Mouse (Mus musculus): ENCODE measurements around the gene Rdh16f1. TPM values are rescaled to one million over a fixed set of nuclear protein-coding genes. Genes with fewer than 3 reads are reported as not detected.
"Not testable (repeated sequence)": the region's sequence is repeated elsewhere in the genome, so short reads cannot be mapped to it uniquely, and the experiment has no call there.

Gene Rdh16f1
- polyA plus RNA-seq, 1 experiment from 2014 or later = 0.25 TPM

DNA sequence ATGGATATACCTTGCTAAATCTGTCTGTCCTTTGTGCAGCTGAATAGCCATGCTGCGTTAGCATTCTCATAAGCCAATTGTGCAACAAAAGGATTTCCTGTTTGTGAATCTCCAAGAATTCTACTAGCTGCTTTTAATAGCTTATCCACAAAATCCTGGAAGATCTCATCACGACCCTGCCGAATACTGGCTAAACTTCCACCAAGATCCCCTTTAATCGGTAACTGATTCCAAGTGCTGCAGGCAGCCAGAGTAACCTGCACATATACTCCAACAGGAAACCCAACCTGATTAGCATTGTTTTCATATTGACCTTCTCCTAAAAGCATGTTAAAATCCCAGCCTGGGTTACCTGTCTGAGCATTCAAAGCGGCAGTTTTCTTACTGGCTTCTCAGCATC is 75.7 kb downstream of the Rdh16f1 start:
- Histone ChIP-seq H3K27ac (ENCODE audit: low read length) (no peak overlapping the region), H3K4me2 (ENCODE audit: low read length) (no peak overlapping the region), H3K36me3 (ENCODE audit: control insufficient read depth, insufficient read depth, low read length) (no peaks in the 10 kb centered on the region), H3K4me3 (ENCODE audit: low read depth, low read length) (no peak overlapping the region), H3K27me3 (ENCODE audit: control insufficient read depth, insufficient read depth, low read depth, low read length) (no peaks in the 10 kb centered on the region), H3K9ac (ENCODE audit: low read depth, low read length) (no peak overlapping the region), H3K9me3 (replicated peaks; ENCODE audit: control insufficient read depth, low read length, poor library complexity, severe bottlenecking) (0 out of 2 replicates have a peak, but pooled peaks cover 3% of the 10 kb centered on the region), H3K4me1 (ENCODE audit: control insufficient read depth, insufficient read depth, low read length) (no peaks in the 10 kb centered on the region)
- no peak for ATAC-seq
- 85% methylated on average over 5 of the region's 5 CpGs for WGBS

DNA sequence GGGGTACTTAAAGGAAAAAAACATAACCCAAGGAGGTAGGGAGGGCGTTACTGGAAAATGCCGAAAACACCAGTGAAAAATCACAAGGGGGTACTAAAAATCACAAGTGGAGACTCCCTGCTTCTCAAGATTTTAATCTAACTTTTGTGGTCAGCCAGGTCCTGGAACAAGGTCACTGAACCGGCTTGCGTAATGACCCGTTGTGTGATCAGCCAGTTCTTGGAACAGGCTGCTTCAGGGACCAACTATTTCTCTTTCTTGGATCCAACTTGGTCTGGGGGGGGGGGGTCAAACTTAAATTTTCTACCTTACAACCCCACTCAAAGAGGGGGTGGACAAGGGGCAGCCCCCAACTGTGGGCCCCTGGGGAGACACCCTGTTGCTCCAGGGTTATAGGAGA is 78.2 kb downstream of the Rdh16f1 start:
- not testable (repeated sequence) for H3K27me3 ChIP-seq (ENCODE audit: control insufficient read depth, insufficient read depth, low read depth, low read length); H3K9ac ChIP-seq (ENCODE audit: low read depth, low read length); H3K36me3 ChIP-seq (ENCODE audit: control insufficient read depth, insufficient read depth, low read length); H3K27ac ChIP-seq (ENCODE audit: low read length); H3K4me1 ChIP-seq (ENCODE audit: control insufficient read depth, insufficient read depth, low read length); H3K4me3 ChIP-seq (ENCODE audit: low read depth, low read length); ATAC-seq; H3K9me3 ChIP-seq (replicated peaks; ENCODE audit: control insufficient read depth, low read length, poor library complexity, severe bottlenecking); H3K4me2 ChIP-seq (ENCODE audit: low read length)
- WGBS = 97% methylated on average over 5 of the region's 5 CpGs

DNA sequence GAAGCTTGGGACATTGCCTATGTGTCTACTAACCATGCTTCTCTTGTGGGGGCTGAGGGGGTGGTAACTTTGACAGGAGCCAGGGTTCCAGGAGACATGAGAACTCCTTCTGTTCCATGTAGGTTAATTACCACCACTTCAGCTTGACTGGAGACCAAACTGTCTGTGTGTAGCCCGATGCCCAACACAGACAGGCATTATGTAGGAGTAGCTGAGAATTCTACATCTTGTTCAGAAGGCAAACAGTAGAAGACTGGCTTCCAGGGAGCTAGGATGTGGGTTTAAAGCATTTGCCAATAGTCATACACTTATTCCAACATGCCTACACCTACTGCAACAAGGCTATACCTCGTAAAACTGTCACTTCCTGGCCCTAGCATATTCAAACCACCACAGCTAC is 79.0 kb downstream of the Rdh16f1 start:
- 87% methylated on average over 2 of the region's 2 CpGs for WGBS
- Histone ChIP-seq H3K4me3 (ENCODE audit: low read depth, low read length) (no peak overlapping the region), H3K4me1 (ENCODE audit: control insufficient read depth, insufficient read depth, low read length) (no peaks in the 10 kb centered on the region), H3K4me2 (ENCODE audit: low read length) (no peak overlapping the region), H3K36me3 (ENCODE audit: control insufficient read depth, insufficient read depth, low read length) (no peaks in the 10 kb centered on the region), H3K9ac (ENCODE audit: low read depth, low read length) (no peak overlapping the region), H3K9me3 (replicated peaks; ENCODE audit: control insufficient read depth, low read length, poor library complexity, severe bottlenecking) (0 out of 2 replicates have a peak, but pooled peaks cover 3% of the 10 kb centered on the region), H3K27me3 (ENCODE audit: control insufficient read depth, insufficient read depth, low read depth, low read length) (no peaks in the 10 kb centered on the region), H3K27ac (ENCODE audit: low read length) (no peak overlapping the region)
- ATAC-seq = no peak

DNA sequence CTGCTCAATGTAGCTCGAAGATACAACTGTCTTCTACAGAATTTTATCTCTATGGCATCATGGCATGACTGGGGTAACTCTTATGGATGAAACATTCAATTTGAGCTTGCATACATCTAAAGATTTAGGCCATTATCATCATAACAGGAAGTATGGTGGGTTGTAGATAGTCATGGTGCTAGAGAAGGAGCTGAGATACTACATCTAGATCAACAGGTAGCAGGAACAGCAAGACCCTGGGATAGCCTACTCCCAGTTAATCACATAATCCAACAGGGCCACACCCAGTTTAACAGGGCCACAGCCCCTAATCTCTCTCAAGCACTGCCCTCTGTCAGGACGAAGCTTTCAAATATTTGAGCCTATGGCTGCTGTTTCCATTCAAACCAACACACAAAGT is 81.2 kb downstream of the Rdh16f1 start:
- H3K4me2 ChIP-seq (ENCODE audit: low read length) = no peak overlapping the region
- 74% methylated on average over 2 of the region's 2 CpGs for WGBS
- ATAC-seq = no peak
- H3K9me3 ChIP-seq (replicated peaks; ENCODE audit: control insufficient read depth, low read length, poor library complexity, severe bottlenecking) = 0 out of 2 replicates have a peak, but pooled peaks cover 3% of the 10 kb centered on the region
- H3K27me3 ChIP-seq (ENCODE audit: control insufficient read depth, insufficient read depth, low read depth, low read length) = no peaks in the 10 kb centered on the region
- H3K4me1 ChIP-seq (ENCODE audit: control insufficient read depth, insufficient read depth, low read length) = no peaks in the 10 kb centered on the region
- H3K9ac ChIP-seq (ENCODE audit: low read depth, low read length) = no peak overlapping the region
- no peak overlapping the region for H3K27ac ChIP-seq (ENCODE audit: low read length)
- H3K36me3 ChIP-seq (ENCODE audit: control insufficient read depth, insufficient read depth, low read length) = no peaks in the 10 kb centered on the region
- H3K4me3 ChIP-seq (ENCODE audit: low read depth, low read length) = no peak overlapping the region

Other genes starting within 250 kb of the Rdh16f1 start
- gene Ndufa4l2, start 244.8 kb upstream of the Rdh16f1 start, polyA plus RNA-seq (2015; fragmentation: Nextera tagmentation; extraction: Ambion mirVana) = 17.6 and 19.7 TPM in 2 replicates
- 45.0 and 45.6 TPM in 2 replicates for gene Shmt2, start 237.3 kb upstream of the Rdh16f1 start, polyA plus RNA-seq (2015; fragmentation: Nextera tagmentation; extraction: Ambion mirVana)
- 62.1 and 66.7 TPM in 2 replicates for gene Nxph4, start 225.2 kb upstream of the Rdh16f1 start, polyA plus RNA-seq (2015; fragmentation: Nextera tagmentation; extraction: Ambion mirVana)
- gene Lrp1, start 138.6 kb upstream of the Rdh16f1 start, polyA plus RNA-seq (2015; fragmentation: Nextera tagmentation; extraction: Ambion mirVana) = 110 and 117 TPM in 2 replicates
- gene Stat6, start 116.8 kb upstream of the Rdh16f1 start, polyA plus RNA-seq (2015; fragmentation: Nextera tagmentation; extraction: Ambion mirVana) = 4.4 and 5.4 TPM in 2 replicates
- 3.2 TPM in 2 replicates for gene Nemp1, start 92.9 kb upstream of the Rdh16f1 start, polyA plus RNA-seq (2015; fragmentation: Nextera tagmentation; extraction: Ambion mirVana)
- gene Nab2, start 91.2 kb upstream of the Rdh16f1 start, polyA plus RNA-seq (2015; fragmentation: Nextera tagmentation; extraction: Ambion mirVana) = 1.6 and 2.1 TPM in 2 replicates
- 0.60 and 0.93 TPM in 2 replicates for gene Myo1a, start 54.6 kb upstream of the Rdh16f1 start, polyA plus RNA-seq (2015; fragmentation: Nextera tagmentation; extraction: Ambion mirVana)
- gene Tac2, start 35.3 kb upstream of the Rdh16f1 start, polyA plus RNA-seq (2015; fragmentation: Nextera tagmentation; extraction: Ambion mirVana) = 0.34 and 1.2 TPM in 2 replicates
- 2.7 and 3.2 TPM in 2 replicates for gene Zbtb39, start 20.2 kb upstream of the Rdh16f1 start, polyA plus RNA-seq (2015; fragmentation: Nextera tagmentation; extraction: Ambion mirVana)
- gene Gpr182, start 8.1 kb upstream of the Rdh16f1 start, polyA plus RNA-seq (2015; fragmentation: Nextera tagmentation; extraction: Ambion mirVana) = 1.1 and 1.7 TPM in 2 replicates
- not detected in 2 replicates for gene Rdh1, start 66 bp upstream of the Rdh16f1 start, polyA plus RNA-seq (2015; fragmentation: Nextera tagmentation; extraction: Ambion mirVana)
- gene Rdh9, start 16.6 kb downstream of the Rdh16f1 start, polyA plus RNA-seq (2015; fragmentation: Nextera tagmentation; extraction: Ambion mirVana) = 0.15 TPM in 1 of 2 replicates, not detected in the other
- gene Rdh16, start 41.4 kb downstream of the Rdh16f1 start, polyA plus RNA-seq (2015; fragmentation: Nextera tagmentation; extraction: Ambion mirVana) = not detected in 2 replicates
- gene Rdh19, start 90.1 kb downstream of the Rdh16f1 start, polyA plus RNA-seq (2015; fragmentation: Nextera tagmentation; extraction: Ambion mirVana) = not detected in 2 replicates
- not detected in 2 replicates for gene Rdh16f2, start 106.7 kb downstream of the Rdh16f1 start, polyA plus RNA-seq (2015; fragmentation: Nextera tagmentation; extraction: Ambion mirVana)
- not detected in 2 replicates for gene Rdh7, start 129.0 kb downstream of the Rdh16f1 start, polyA plus RNA-seq (2015; fragmentation: Nextera tagmentation; extraction: Ambion mirVana)
- gene Sdr9c7, start 138.7 kb downstream of the Rdh16f1 start, polyA plus RNA-seq (2015; fragmentation: Nextera tagmentation; extraction: Ambion mirVana) = not detected in 2 replicates
- gene Hsd17b6, start 247.8 kb downstream of the Rdh16f1 start, polyA plus RNA-seq (2015; fragmentation: Nextera tagmentation; extraction: Ambion mirVana) = not detected in 2 replicates